Mouse (Mus musculus) neural tube, embryonic 13.5 days (tissue): ENCODE measurements around the gene Hexim1. TPM values are rescaled to one million over a fixed set of nuclear protein-coding genes. Genes with fewer than 3 reads are reported as not detected.

Experiments used
- ATAC-seq: fragments of 200-750 bp; cut with Nextera tagmentation; 2 replicates; pipeline ENCODE4 v1.8.0; 2017; ENCODE audit warnings: low read depth, mild to moderate bottlenecking, moderate TSS enrichment, moderate library complexity
- H3K27ac ChIP-seq: fragments of 300-500 bp; sonication (generic); replicated peaks from 2 replicates; pipeline ENCODE4 v1.5.1; 2015; ENCODE audit warnings: moderate library complexity, mild to moderate bottlenecking, inconsistent platforms
- H3K27me3 ChIP-seq: fragments of 300-500 bp; sonication (generic); 2 replicates; pipeline ENCODE4 v1.6.1; 2015; ENCODE audit warnings: mild to moderate bottlenecking, inconsistent platforms
- H3K36me3 ChIP-seq: fragments of 300-500 bp; sonication (generic); 2 replicates; pipeline ENCODE4 v1.6.1; 2015; ENCODE audit warnings: mild to moderate bottlenecking, inconsistent platforms
- H3K4me1 ChIP-seq: fragments of 300-500 bp; sonication (generic); replicated peaks from 2 replicates; pipeline ENCODE4 v1.6.1; 2015; ENCODE audit warnings: inconsistent platforms
- H3K4me2 ChIP-seq: fragments of 300-500 bp; sonication (generic); 2 replicates; pipeline ENCODE4 v1.6.1; 2015; ENCODE audit warnings: inconsistent platforms, mild to moderate bottlenecking, moderate library complexity
- H3K4me3 ChIP-seq: fragments of 300-500 bp; sonication (generic); 2 replicates; pipeline ENCODE4 v1.5.1; 2015; ENCODE audit warnings: mild to moderate bottlenecking, inconsistent platforms
- H3K9ac ChIP-seq: fragments of 300-500 bp; sonication (generic); 2 replicates; pipeline ENCODE4 v1.6.1; 2015; ENCODE audit warnings: moderate library complexity, mild to moderate bottlenecking, inconsistent platforms
- H3K9me3 ChIP-seq: fragments of 300-500 bp; sonication (generic); 2 replicates; pipeline ENCODE4 v1.6.1; 2016; ENCODE audit warnings: inconsistent platforms
- WGBS: fragments of 180-500 bp; shearing (Covaris S2); methylation state at CpG from one replicate; pipeline ENCODE4 v1.1.7; 2015; 5-methylcytosine and 5-hydroxymethylcytosine counted together
- polyA plus RNA-seq: library from polyadenylated mRNA; unstranded; fragments of >200 nt; fragmentation: Nextera tagmentation; extraction: Ambion mirVana; gene quantifications from 2 replicates; pipeline ENCODE4 v1.2.1, GENCODE M21; 2015

Gene Hexim1
- polyA plus RNA-seq, 1 experiment from 2014 or later, result 3.9 TPM

DNA sequence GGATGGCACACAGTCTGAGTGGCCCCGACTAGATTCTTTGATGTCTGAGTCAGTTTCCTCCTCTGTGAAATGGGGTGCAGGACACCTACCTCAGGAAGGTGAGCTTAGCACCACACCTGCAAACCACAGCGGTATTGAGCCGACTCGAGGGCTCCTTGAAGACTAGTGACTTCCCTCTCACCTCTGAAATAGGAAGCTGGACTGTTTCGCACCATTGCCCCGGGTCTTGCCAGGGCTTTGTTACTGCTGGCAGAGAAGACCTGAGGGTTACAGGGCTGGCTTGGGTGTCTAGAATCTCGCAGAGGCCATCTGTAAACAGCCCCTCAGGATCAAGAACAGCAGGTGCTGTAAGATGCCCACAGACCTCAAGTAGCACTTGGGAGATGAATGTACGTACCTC lies 15.7 kb upstream of the Hexim1 start:
- H3K27ac ChIP-seq, result no peak overlapping the region
- H3K4me2 ChIP-seq, result no peak overlapping the region
- H3K27me3 ChIP-seq, result peaks cover 79% of the 10 kb centered on the region
- H3K36me3 ChIP-seq, result no peaks in the 10 kb centered on the region
- H3K4me1 ChIP-seq, result peaks cover 35% of the 10 kb centered on the region
- no peak overlapping the region for H3K4me3 ChIP-seq
- H3K9me3 ChIP-seq, result no peaks in the 10 kb centered on the region
- 74% methylated on average over 8 of the region's 8 CpGs for WGBS
- no peak overlapping the region for H3K9ac ChIP-seq
- ATAC-seq, result no peak

DNA sequence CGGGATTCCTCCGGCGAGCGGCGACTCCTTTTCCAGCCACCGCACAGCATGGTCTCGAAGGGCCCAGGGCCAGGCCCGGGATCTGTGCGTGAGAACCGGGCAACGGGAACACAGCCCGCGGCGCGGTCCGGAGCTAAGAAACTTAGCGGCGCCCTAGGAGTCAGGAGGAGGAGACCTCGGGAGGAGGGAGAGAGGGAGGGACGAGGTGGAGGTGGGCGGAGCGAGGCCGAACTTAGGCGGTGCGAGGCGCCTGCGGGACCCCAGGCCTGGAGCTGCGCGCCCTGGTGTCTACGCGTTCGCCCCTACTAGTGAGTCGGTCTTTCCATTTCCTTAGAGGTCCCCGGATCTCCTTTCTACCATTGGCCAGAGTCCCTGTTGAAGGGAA lies 14.6 kb upstream of the Hexim1 start, which contains the start of the genes Plcd3 and Acbd4:
Gene Plcd3, minus strand, starts transcription at position 178 of the 385 bp plus-strand sequence.
Gene Acbd4, plus strand, starts transcription at position 202 of the 385 bp plus-strand sequence.
- Histone ChIP-seq H3K4me1 (peaks cover 35% of the 10 kb centered on the region), H3K27me3 (peaks cover 68% of the 10 kb centered on the region), H3K9ac (peak within 1 kb of the TSS; percentile 69), H3K27ac (no peak within 1 kb of the TSS), H3K4me2 (peak within 1 kb of the TSS; percentile 79), H3K36me3 (no peaks in the 10 kb centered on the region), H3K4me3 (peak within 1 kb of the TSS; percentile 42), H3K9me3 (no peaks in the 10 kb centered on the region)
- peak; percentile 48; the same call in 1 of the 2 replicates for ATAC-seq
- WGBS, result under 1% methylated on average over 34 of the region's 34 CpGs

DNA sequence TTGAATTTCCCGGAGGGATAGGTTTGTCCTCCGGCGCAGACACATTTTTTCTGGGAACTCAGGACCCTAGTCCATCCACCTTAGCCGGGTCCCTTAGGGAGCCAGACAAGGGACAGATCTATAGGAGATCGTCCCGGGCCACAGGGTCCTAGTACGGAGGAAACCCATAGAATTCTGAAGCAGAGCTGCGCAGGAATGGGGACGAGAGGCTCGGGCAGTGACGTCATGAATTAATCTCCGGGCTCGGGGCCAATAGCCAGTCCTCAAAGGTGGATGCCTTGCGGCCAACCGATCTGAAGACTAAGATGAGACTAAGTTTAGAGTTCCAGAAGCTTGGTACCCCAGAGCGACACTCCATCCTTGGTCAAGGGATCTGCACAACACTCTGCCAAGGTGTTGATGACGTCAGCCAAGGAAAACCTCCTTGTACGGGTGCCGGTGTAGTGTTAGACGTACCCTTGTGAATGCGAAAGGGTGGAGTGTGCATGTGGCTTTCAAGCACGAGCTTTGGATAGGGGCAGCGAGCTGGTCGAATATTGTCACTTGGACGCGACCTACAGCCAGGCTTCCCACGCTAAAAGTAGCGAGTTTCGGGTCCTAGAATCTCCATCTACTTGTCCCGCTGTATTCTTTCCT lies 14.0 kb upstream of the Hexim1 start:
- peaks cover 35% of the 10 kb centered on the region for H3K4me1 ChIP-seq
- WGBS, result 3% methylated on average over 30 of the region's 30 CpGs
- H3K4me2 ChIP-seq, result peak overlapping the region; percentile 79
- H3K27me3 ChIP-seq, result peaks cover 63% of the 10 kb centered on the region
- peak overlapping the region; percentile 69 for H3K9ac ChIP-seq
- peak; percentile 57 for ATAC-seq
- H3K27ac ChIP-seq, result no peak overlapping the region
- no peaks in the 10 kb centered on the region for H3K36me3 ChIP-seq
- no peaks in the 10 kb centered on the region for H3K9me3 ChIP-seq
- peak overlapping the region; percentile 42 for H3K4me3 ChIP-seq

DNA sequence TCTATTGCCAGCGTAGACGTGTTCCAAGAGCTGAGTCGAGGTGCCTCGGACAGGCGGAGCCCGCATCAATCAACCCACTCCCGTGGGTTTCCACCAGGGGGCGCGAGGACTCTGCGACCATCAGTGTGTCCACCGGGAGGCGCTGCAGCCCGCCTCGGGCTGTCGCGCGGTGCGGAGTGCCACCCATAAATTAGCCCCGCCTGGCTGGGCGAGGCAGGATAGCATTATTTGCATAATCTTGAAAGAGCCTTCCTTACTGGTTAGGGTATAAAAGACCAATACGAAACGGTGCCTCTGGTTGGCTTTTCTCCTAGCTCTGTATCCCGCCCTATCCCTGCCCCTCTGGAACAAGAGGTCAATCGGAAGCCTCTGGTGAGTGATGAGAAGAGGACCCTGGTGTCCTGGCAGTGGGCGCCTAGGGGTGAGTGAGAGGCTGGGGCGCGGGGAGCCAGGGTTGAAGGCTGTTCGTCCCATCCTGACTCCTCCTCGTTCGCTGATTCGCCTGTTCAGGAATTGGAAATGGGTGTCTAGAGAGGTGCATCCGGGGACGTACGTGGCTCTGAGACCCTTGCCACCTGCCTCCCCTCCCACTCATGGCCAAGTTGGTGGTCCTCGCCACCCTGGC lies 13.2 kb upstream of the Hexim1 start:
- Histone ChIP-seq H3K4me1 (peaks cover 35% of the 10 kb centered on the region), H3K4me2 (peak overlapping the region; percentile 79), H3K27ac (no peak overlapping the region)

DNA sequence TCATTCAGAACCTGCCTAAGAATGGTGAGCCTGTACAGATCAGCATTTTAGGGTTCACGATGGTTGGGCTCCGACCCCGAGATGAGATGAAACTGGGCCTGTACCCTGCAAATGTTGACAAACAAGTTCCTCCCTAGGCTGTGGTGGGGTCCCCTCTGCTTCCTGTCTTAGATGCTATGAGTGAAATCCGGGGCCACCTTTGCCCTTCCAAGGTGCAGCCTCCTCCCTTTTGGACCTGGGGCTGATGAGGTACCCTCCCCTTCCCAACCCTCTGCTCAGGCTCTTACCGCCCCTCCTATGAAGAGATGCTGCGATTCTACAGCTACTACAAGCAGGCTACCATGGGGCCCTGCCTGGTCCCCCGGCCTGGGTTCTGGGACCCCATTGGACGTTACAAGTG lies 12.4 kb upstream of the Hexim1 start:
- peak overlapping the region; percentile 79 for H3K4me2 ChIP-seq
- H3K9me3 ChIP-seq, result no peaks in the 10 kb centered on the region
- peaks cover 48% of the 10 kb centered on the region for H3K27me3 ChIP-seq
- peaks cover 32% of the 10 kb centered on the region for H3K4me1 ChIP-seq
- H3K4me3 ChIP-seq, result peak overlapping the region; percentile 42; the same call in 1 of the 2 replicates
- no peaks in the 10 kb centered on the region for H3K36me3 ChIP-seq
- WGBS, result 53% methylated on average over 8 of the region's 8 CpGs
- H3K9ac ChIP-seq, result no peak overlapping the region
- ATAC-seq, result no peak
- H3K27ac ChIP-seq, result no peak overlapping the region

More for the DNA sequence above, 13.2 kb upstream of the Hexim1 start:
- Histone ChIP-seq H3K9me3 (no peaks in the 10 kb centered on the region), H3K36me3 (no peaks in the 10 kb centered on the region), H3K4me3 (peak overlapping the region; percentile 42), H3K27me3 (peaks cover 54% of the 10 kb centered on the region), H3K9ac (peak overlapping the region; percentile 61)
- ATAC-seq, result peak; percentile 71
- 1% methylated on average over 35 of the region's 35 CpGs for WGBS

DNA sequence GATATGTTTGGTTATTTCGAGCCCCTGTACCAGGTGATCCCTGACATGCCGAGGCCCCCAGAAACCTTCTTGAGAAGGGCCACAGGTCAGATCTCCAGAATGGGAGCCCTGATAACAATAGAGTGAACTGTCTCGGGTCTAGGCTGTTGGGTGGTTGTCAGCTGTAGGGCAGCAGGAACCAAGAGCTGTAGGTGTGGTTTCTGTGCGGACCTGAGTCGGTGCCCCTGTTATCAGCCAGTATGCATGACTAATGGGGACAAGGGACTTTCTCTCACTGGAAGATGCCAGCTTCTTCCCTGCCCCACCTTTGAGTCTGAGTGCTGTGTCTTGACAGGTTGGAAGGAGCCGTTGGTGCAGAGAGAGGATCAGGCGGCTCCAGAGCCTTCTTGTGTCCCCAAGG lies 11.6 kb upstream of the Hexim1 start:
- Histone ChIP-seq H3K9me3 (no peaks in the 10 kb centered on the region), H3K4me1 (peaks cover 25% of the 10 kb centered on the region), H3K27ac (no peak overlapping the region), H3K36me3 (no peaks in the 10 kb centered on the region), H3K4me3 (no peak overlapping the region), H3K4me2 (no peak overlapping the region), H3K9ac (no peak overlapping the region), H3K27me3 (peaks cover 40% of the 10 kb centered on the region)
- WGBS, result 78% methylated on average over 7 of the region's 7 CpGs
- no peak for ATAC-seq

DNA sequence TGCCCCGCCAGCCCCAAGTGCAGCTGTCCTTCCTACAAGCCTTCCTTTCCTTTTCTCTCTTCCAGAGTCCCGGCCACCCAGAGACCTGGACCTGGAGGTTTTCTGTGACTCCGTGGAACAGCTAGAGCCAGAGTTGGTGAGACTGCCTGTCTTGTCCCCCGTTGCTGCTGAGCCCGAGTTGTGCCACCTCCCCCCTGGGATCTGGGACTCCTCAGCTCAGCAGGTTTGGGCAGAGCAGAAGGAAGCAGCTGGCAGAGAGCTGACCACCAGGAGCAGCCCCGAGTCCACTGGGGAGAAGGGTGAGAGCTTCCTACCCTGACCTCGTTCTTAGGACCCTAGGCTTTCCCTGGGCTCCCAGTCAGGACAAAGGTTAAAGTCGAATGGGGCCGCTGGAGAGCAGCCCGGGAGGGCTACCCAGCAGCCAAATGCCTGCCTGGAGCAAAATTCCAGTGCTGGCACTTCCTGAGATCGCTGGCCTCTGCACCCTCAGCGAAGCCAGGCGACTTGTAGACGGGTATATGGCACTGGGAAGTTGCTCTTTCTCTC lies 10.8 kb upstream of the Hexim1 start:
- H3K4me3 ChIP-seq, result no peak overlapping the region
- 58% methylated on average over 14 of the region's 14 CpGs for WGBS
- ATAC-seq, result no peak
- peaks cover 25% of the 10 kb centered on the region for H3K4me1 ChIP-seq
- H3K9me3 ChIP-seq, result no peaks in the 10 kb centered on the region
- no peak overlapping the region for H3K9ac ChIP-seq
- peaks cover 36% of the 10 kb centered on the region for H3K27me3 ChIP-seq
- no peak overlapping the region for H3K27ac ChIP-seq
- no peaks in the 10 kb centered on the region for H3K36me3 ChIP-seq
- no peak overlapping the region for H3K4me2 ChIP-seq

DNA sequence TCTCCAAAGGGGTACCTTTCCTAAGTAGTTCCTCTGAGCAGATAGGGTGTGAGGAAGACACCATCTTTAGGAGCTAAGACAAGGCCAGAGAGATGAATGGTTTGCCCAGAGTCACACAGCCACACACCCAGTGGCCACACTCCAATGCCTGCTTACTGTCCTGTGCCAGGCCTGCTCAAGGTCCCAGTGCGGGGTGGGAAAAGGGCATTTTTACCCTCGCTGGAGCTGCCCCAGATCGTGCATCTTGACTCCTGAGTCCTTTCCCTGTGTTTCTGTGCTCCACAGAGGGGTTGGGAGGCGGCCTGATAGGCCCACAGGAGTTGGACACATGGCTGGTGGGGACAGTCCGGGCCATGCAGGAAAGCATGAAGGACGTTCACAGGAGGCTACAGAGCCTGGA lies 10.2 kb upstream of the Hexim1 start:
- Histone ChIP-seq H3K27me3 (peaks cover 36% of the 10 kb centered on the region), H3K9ac (no peak overlapping the region), H3K36me3 (no peaks in the 10 kb centered on the region), H3K27ac (no peak overlapping the region), H3K4me3 (no peak overlapping the region), H3K9me3 (no peaks in the 10 kb centered on the region), H3K4me2 (no peak overlapping the region), H3K4me1 (peaks cover 24% of the 10 kb centered on the region)
- WGBS, result 82% methylated on average over 6 of the region's 6 CpGs
- no peak for ATAC-seq

DNA sequence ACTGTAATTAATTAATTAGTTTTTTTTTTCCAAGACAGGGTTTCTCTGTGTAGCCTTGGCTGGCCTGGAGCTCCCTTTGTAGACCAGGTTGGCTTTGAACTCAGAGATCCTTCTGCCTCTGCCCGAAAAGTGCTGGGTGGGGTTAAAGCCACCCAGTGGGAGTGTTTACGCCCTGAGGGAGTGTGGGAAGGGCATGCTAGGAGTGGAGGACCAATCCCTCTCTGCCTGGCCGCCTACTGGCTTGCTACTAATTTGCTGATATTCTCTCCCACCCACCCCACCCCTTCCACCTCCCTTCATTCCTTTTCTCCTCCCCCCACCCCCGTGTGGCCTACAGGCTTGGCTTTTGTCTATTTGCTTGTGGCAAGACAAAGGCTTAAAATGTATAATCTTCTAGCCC lies 9.6 kb upstream of the Hexim1 start:
- Histone ChIP-seq H3K4me3 (no peak overlapping the region), H3K27me3 (peaks cover 36% of the 10 kb centered on the region), H3K4me2 (no peak overlapping the region), H3K4me1 (peaks cover 21% of the 10 kb centered on the region), H3K9ac (no peak overlapping the region), H3K9me3 (no peaks in the 10 kb centered on the region), H3K27ac (no peak overlapping the region), H3K36me3 (no peaks in the 10 kb centered on the region)
- 64% methylated on average over 4 of the region's 4 CpGs for WGBS
- ATAC-seq, result no peak

DNA sequence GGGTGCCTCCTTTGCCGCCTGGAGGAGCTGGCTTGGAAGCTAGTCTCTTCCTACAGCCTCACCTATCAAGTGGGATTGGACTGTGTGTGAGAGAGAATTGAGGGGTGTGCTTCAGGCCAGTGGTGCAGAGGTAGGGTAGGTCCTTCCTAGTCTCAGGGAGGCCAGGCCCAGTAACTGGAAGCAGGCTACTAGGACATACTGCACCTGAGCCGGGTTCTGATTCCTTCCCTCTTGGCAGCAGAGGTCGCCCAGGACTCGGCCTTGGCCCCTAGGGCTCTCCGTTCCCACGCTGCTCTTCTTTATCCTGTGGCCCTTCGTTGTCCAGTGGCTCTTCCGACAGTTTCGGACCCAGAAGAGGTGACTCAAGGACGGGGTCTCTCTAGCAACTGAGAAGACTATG lies 4.7 kb upstream of the Hexim1 start:
- no peak overlapping the region for H3K27ac ChIP-seq
- 13% methylated on average over 10 of the region's 10 CpGs for WGBS
- H3K36me3 ChIP-seq, result no peaks in the 10 kb centered on the region
- ATAC-seq, result no peak
- H3K4me3 ChIP-seq, result peak overlapping the region; percentile 29
- H3K27me3 ChIP-seq, result peaks cover 42% of the 10 kb centered on the region
- no peaks in the 10 kb centered on the region for H3K9me3 ChIP-seq
- H3K4me2 ChIP-seq, result peak overlapping the region; percentile 52
- H3K9ac ChIP-seq, result peak overlapping the region; percentile 52; the same call in 1 of the 2 replicates
- H3K4me1 ChIP-seq, result peaks cover 32% of the 10 kb centered on the region

DNA sequence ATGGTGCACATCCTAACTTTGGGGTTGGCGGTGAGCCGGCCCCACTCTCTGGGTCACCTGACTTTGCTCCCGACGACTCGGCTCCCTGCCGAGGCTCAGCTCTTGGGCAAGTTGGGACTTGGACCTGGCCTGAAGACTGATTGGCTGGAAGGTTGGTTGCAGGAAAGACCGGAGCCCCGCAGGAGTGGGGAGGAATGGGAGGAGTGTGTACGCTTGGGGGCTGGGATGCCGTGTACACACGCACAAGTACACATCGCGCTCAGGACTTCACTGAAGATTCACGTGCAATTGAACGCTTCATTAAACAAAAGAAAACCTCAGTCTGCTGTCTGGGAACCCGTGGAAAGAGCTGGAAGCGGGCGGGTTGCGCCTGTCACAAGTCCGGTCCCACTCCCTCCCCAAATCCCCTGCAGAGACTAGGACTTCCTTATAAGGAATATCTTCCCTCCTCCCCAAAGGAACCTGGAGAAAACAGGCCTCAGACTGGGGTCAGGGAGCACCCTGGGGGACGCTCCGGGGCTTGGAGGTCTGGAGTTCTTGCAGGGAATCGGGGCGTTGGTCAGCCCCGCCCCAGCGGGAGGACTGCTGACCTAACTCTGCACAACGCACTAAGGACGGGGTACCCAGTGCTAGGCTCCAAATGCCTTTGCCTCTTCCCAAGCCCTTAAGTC lies 4.0 kb upstream of the Hexim1 start:
- peak overlapping the region; percentile 52 for H3K9ac ChIP-seq
- H3K36me3 ChIP-seq, result no peaks in the 10 kb centered on the region
- 2% methylated on average over 28 of the region's 28 CpGs for WGBS
- no peak overlapping the region for H3K27ac ChIP-seq
- no peaks in the 10 kb centered on the region for H3K9me3 ChIP-seq
- ATAC-seq, result no peak
- H3K4me3 ChIP-seq, result peak overlapping the region; percentile 29
- peak overlapping the region; percentile 52 for H3K4me2 ChIP-seq
- peaks cover 42% of the 10 kb centered on the region for H3K27me3 ChIP-seq
- H3K4me1 ChIP-seq, result peaks cover 34% of the 10 kb centered on the region

DNA sequence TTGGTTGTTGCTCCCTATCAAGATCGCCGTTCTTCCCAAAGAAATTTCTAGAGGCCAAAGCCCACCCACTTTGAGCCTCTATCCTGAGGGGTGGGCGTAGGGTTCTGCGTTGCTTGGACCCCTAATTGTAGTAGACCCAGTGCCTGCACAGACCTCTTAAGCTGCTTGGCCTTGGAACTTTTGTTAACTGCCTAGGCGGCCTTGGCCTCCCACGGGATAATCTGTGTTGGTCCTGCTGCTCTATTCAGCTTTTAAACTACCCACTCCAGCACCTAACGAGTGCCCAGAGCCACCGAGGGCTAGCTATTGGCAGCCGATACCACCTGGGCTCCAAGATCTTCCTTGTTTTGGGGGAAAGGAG lies 3.5 kb upstream of the Hexim1 start:
- Histone ChIP-seq H3K36me3 (no peaks in the 10 kb centered on the region), H3K27ac (no peak overlapping the region), H3K9ac (peak overlapping the region; percentile 52; the same call in 1 of the 2 replicates), H3K4me2 (peak overlapping the region; percentile 52), H3K9me3 (no peaks in the 10 kb centered on the region), H3K4me3 (peak overlapping the region; percentile 29; the same call in 1 of the 2 replicates), H3K4me1 (peaks cover 39% of the 10 kb centered on the region), H3K27me3 (peaks cover 42% of the 10 kb centered on the region)
- 14% methylated on average over 9 of the region's 9 CpGs for WGBS
- ATAC-seq, result no peak
